Mouse (Mus musculus) small intestine, adult 10 weeks (tissue): ENCODE data around the gene Sox6. TPM values are rescaled to one million over a fixed set of nuclear protein-coding genes. Genes with fewer than 3 reads are reported as not detected.

Source experiments
- polyA plus RNA-seq: library from polyadenylated mRNA; stranded (reverse); fragments of 350-450 nt; fragmentation: Illumina TruSeq; extraction: RNeasy Lipid Tissue Mini Kit (QIAGEN cat#74804); gene quantifications from one replicate; pipeline ENCODE4 v1.2.3, GENCODE M21; 2014; ENCODE audit warnings: low replicate concordance

Sox6 gene
- polyA plus RNA-seq = 16.4 TPM

DNA sequence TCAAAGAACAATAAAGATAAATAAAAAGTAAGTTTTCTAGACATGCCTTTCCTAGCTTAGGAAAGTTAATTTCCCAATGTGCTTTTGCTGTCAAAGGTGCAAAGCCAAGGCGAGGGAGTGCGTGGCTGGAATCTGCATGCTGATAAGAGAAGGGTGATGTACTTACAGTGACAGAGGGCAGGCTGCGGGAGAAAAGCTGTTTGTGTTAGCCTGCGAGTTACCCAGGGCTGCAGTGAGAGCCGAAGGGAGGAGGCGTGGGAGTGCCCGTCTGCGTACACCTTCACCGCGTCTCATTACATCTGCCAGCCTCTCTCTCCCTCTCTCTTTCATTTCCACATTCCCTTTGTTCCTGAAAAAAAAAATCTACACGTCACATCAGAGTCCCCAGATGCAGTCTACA, at the start of gene Sox6:
Sox6 (minus strand) TSS at position 286 of the 400 bp plus-strand sequence.

DNA sequence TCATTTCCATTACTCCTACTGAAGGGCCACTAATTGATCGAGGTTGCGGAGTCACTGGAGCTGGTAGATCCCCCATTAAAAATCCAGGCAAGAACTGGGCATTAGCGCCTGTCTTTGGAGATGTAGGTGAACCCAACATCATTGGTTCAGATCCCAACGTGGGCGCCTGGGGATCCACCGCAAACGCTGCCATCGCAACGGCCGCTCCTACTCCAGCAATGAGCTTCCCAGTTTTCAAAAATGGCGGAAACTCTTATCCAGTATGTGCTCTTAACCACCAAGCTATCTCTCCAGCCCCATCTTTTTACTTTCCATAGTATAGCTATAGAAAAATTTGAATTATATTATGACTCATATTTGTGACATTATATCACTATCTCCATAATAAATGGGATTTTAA, 45.8 kb upstream of the Sox6 start, which contains the start of gene Gm4353:
Gm4353 (minus strand) TSS at position 270 of the 400 bp plus-strand sequence.

DNA sequence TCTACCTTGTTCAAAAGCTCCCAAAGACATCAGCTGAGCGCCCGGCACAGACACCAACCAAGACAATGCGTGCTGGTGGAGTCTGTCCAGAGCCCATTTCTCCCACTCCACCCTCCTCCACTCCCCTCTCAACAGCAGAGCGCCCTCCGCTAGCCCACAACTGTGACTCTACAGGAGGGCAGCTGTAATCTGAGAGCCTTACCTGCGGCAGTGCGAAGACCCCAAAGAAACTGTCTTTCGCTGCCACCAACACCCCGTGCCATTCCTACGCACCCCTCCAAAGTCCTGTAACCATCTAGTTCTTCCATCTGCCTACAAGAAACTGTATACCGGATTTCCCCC, 571 bp upstream of the Sox6 start, which contains the start of gene 1110004F10Rik:
1110004F10Rik (plus strand) TSS at position 202 of the 342 bp plus-strand sequence.

Other genes starting within 250 kb of the Sox6 start
- 113 TPM for gene 1110004F10Rik, start 601 bp upstream of the Sox6 start, polyA plus RNA-seq
- 0.71 TPM for gene Gm4353, start 45.8 kb upstream of the Sox6 start, polyA plus RNA-seq